Mouse (Mus musculus) heart, adult 2 months (tissue): ENCODE data around the gene Fam43b.

ENCODE experiments used
- CTCF ChIP-seq: fragments of 200-600 bp; IDR thresholded peaks from 2 replicates; pipeline ENCODE4 v1.8.1; 2022; ENCODE audit warnings: antibody characterized with exemption, mild to moderate bottlenecking, moderate library complexity
- POLR2A ChIP-seq: fragments of 200-500 bp; IDR thresholded peaks from 2 replicates; pipeline ENCODE4 v1.6.1; 2011; ENCODE audit warnings: mild to moderate bottlenecking, low read depth, low read length, control low read depth; ENCODE audit not compliant: insufficient read depth

GRCm38 (mm10) chr4:138375117-138375516 lies 21.2 kb downstream of the Fam43b start:
- no peak for TF ChIP-seq POLR2A
- TF ChIP-seq CTCF, result no peak
